Mouse (Mus musculus) heart, adult 2 months (tissue): Measurements from ENCODE around the gene Polr3gl. TPM values are rescaled to one million over a fixed set of nuclear protein-coding genes. Genes with fewer than 3 reads are reported as not detected.
A peak's percentile ranks its signal among the peaks of the same experiment; 100 is the strongest.

Source experiments
- DNase-seq, 2 experiments: peaks; one replicate each; pipeline ENCODE4 v3.0.0; 2021
- H3K27ac ChIP-seq: fragments of 200-600 bp; 2 replicates; pipeline ENCODE4 v1.8.1; 2022
- H3K27me3 ChIP-seq: fragments of 200-500 bp; 2 replicates; pipeline ENCODE4 v1.6.1; 2012; ENCODE audit warnings: mild to moderate bottlenecking, low read length, inconsistent platforms, mixed read lengths; ENCODE audit not compliant: control insufficient read depth, insufficient read depth
- H3K36me3 ChIP-seq: fragments of 200-500 bp; 2 replicates; pipeline ENCODE4 v1.6.1; 2012; ENCODE audit warnings: low read length, inconsistent platforms; ENCODE audit not compliant: control insufficient read depth, insufficient read depth
- H3K4me1 ChIP-seq: fragments of 200-500 bp; 2 replicates; pipeline ENCODE4 v1.6.1; 2011; ENCODE audit warnings: low read length; ENCODE audit not compliant: control insufficient read depth, insufficient read depth
- H3K4me3 ChIP-seq: fragments of 200-600 bp; 2 replicates; pipeline ENCODE4 v1.8.1; 2022
- H3K79me2 ChIP-seq: fragments of 200-500 bp; replicated peaks from 2 replicates; pipeline ENCODE4 v1.6.1; 2012; ENCODE audit warnings: mild to moderate bottlenecking, inconsistent platforms, low read length, moderate library complexity, mixed read lengths; ENCODE audit not compliant: control insufficient read depth, insufficient read depth
- H3K9ac ChIP-seq: fragments of 200-500 bp; 2 replicates; pipeline ENCODE4 v1.6.1; 2012; ENCODE audit warnings: low read depth, mild to moderate bottlenecking, control low read depth, inconsistent platforms, low read length, mixed read lengths
- CTCF ChIP-seq: fragments of 200-600 bp; IDR thresholded peaks from 2 replicates; pipeline ENCODE4 v1.8.1; 2022; ENCODE audit warnings: antibody characterized with exemption, mild to moderate bottlenecking, moderate library complexity
- EP300 ChIP-seq: fragments of 200-500 bp; IDR thresholded peaks from 2 replicates; pipeline ENCODE4 v1.6.1; 2011; ENCODE audit warnings: low read depth, low read length, control low read depth; ENCODE audit not compliant: insufficient read depth
- POLR2A ChIP-seq: fragments of 200-500 bp; IDR thresholded peaks from 2 replicates; pipeline ENCODE4 v1.6.1; 2011; ENCODE audit warnings: mild to moderate bottlenecking, low read depth, low read length, control low read depth; ENCODE audit not compliant: insufficient read depth
- WGBS: fragments of 180-500 bp; shearing (Covaris S2); methylation state at CpG from one replicate; pipeline ENCODE4 v1.1.7; 2018; 5-methylcytosine and 5-hydroxymethylcytosine counted together
- intact Hi-C: fragments of 180-260 bp; cut with DNase I; formaldehyde crosslinking; loops from one replicate; pipeline ENCODE4 v1.15.1; 2025
- polyA plus RNA-seq: library from polyadenylated mRNA; depleted of rRNA; stranded (reverse); fragments of >200 nt; gene quantifications from 2 replicates; pipeline ENCODE4 v1.2.3, GENCODE M21; 2012
- total RNA-seq, 2 experiments: library from RNA; stranded (reverse); gene quantifications; 2 replicates each; pipeline ENCODE4 v1.2.3; 2021

Gene Polr3gl
- total and polyA plus RNA-seq, 3 experiments, result 20.1 to 35.0 (median 24.3) TPM

DNA sequence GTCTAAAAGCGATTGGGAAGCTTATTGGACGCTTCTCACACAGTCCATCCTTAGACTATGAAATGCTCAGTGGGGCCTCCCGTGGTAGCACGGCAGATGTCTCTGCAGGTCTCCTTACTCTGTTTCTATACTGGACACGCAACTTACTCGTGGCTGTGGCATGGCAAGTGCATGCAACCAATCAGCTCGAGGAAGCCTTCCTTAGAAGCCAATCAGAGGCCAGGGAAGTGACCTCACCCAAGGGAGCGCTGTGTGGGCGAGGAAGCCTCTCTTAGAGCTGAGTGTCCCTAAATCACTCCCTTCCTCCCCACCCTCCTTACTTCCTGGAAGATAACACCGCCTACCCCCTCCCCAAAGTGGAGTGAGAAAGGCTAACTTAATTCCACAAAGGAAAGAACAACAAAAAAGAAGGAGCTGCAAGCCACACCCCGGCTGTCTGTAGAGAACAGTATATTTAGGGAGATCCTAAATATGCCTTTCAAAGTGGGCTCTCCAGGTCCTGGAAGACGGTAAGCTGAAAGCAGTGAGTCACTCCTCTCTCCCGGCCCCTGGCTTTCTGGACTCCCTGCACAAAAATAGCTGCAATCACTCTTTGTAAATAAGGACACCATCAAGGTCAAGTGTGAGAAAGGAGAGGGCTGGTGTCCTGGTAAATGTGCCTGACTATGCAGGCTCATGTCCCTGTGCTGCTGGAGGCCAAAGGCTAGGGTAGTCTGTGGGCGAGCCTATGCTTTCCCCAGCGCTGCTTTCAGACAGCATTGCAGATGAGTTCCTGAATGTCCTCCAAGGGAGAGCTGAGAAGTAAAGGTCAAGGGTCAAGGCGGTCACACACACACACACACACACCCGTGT is 17.1 kb downstream of the Polr3gl start, which contains the start of gene Gm16253:
Gene Gm16253, plus strand, starts transcription at position 295 of the 852 bp plus-strand sequence.
- 3% methylated on average over 17 of the region's 17 CpGs for WGBS
- intact Hi-C loops, result loop anchor here (1.0 kb wide), 1 partner anchor 20 kb away; the partner anchor contains the start of gene Txnip
- Histone ChIP-seq H3K27me3 (no peaks in the 10 kb centered on the region), H3K4me1 (peaks cover 44% of the 10 kb centered on the region), H3K79me2 (no peaks in the 10 kb centered on the region), H3K4me3 (peak within 1 kb of the TSS; percentile 42), H3K27ac (peak within 1 kb of the TSS; percentile 100), H3K9ac (peak within 1 kb of the TSS; percentile 84), H3K36me3 (no peaks in the 10 kb centered on the region; the same call in none of the 2 replicates)
- TF ChIP-seq CTCF (peak; percentile 46), POLR2A (peak; percentile 72), EP300 (peak; percentile 92; the same call in 1 of the 2 replicates)
- DNase-seq, result peak; percentile 92 to 95

DNA sequence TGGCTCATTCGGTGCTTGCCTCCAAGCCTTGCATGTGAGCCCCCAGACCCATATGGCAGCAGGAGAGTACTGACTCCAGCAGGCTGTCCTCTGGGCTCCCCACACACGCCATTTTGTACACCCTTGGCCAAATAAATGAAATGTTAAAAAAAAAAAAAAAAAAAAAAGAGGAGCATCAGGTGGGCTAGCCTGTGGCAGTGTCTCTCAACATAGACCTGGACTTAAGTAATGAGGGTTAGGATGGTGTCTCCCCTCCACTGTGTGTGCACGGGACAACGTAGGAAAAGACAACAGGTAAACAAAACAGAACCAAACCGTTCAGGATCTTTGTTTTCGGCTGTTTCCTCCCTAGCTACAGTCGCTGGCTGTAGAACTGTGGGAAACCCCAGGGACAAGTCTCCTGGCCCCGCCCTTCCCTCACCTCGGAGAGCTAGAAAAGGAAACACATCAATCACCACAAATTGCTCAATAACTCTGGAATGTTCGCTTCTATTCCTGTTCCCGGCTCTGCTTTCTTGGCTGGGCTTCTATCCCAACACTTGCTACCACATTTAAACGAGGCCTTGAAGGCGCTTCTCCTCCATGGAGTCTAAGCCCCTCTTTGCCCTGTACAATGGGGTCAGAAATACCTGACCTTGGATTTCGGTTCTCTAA is 17.8 kb downstream of the Polr3gl start:
- no peaks in the 10 kb centered on the region for H3K27me3 ChIP-seq
- no peaks in the 10 kb centered on the region; the same call in none of the 2 replicates for H3K36me3 ChIP-seq
- 6% methylated on average over 14 of the region's 14 CpGs for WGBS
- DNase-seq, result peak; percentile 77 to 90
- H3K9ac ChIP-seq, result peak overlapping the region; percentile 69
- H3K27ac ChIP-seq, result peak overlapping the region; percentile 100
- H3K79me2 ChIP-seq, result no peaks in the 10 kb centered on the region
- H3K4me3 ChIP-seq, result peak overlapping the region; percentile 42
- intact Hi-C loops, result loop anchor here (1.0 kb wide), 1 partner anchor 19 kb away; the partner anchor contains the start of gene Txnip
- TF ChIP-seq EP300 (peak; percentile 93), CTCF (no peak)
- H3K4me1 ChIP-seq, result peaks cover 49% of the 10 kb centered on the region

DNA sequence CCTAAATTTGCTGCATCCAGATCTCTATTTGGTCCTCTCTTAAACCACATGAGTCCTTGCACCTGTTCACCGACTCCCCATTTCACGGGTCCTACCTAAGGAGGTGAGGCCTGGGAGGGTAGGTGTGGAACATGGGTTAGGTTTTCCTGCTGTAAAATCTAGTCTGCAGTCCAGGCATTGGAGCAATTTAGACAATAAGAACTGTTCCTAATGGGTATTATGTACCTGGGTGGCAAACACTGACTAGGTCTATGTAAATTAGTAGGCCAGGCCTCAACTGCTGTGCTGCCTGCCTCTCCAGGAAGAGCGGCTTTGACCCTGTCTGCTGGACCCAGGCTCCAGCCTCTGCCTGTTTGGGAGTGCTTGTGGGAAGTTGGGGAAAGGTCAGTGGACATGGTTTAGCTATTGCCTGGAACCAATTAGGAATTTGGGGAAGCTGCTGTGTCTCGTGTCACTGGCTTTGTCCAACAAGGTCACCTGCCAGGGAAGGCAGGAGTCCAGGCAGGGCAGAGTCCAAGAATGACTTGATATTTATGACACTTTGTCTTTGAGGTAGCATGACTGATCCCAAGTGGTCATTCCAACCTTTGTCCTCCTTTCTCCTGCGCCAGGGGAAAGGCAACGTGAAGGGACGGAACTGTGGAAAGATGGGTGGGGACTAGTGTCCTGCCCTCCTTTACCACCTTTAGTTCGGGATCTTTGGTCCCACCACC is 18.6 kb downstream of the Polr3gl start:
- DNase-seq, result peak; percentile 82 to 89
- peak overlapping the region; percentile 42; the same call in 1 of the 2 replicates for H3K4me3 ChIP-seq
- H3K36me3 ChIP-seq, result no peaks in the 10 kb centered on the region; the same call in none of the 2 replicates
- 36% methylated on average over 8 of the region's 8 CpGs for WGBS
- peak overlapping the region; percentile 54 for H3K9ac ChIP-seq
- no peaks in the 10 kb centered on the region for H3K79me2 ChIP-seq
- peaks cover 55% of the 10 kb centered on the region for H3K4me1 ChIP-seq
- intact Hi-C loops, result no loop called here
- H3K27me3 ChIP-seq, result no peaks in the 10 kb centered on the region
- H3K27ac ChIP-seq, result peak overlapping the region; percentile 100
- TF ChIP-seq EP300 (peak; percentile 100), CTCF (no peak), POLR2A (peak; percentile 58)

DNA sequence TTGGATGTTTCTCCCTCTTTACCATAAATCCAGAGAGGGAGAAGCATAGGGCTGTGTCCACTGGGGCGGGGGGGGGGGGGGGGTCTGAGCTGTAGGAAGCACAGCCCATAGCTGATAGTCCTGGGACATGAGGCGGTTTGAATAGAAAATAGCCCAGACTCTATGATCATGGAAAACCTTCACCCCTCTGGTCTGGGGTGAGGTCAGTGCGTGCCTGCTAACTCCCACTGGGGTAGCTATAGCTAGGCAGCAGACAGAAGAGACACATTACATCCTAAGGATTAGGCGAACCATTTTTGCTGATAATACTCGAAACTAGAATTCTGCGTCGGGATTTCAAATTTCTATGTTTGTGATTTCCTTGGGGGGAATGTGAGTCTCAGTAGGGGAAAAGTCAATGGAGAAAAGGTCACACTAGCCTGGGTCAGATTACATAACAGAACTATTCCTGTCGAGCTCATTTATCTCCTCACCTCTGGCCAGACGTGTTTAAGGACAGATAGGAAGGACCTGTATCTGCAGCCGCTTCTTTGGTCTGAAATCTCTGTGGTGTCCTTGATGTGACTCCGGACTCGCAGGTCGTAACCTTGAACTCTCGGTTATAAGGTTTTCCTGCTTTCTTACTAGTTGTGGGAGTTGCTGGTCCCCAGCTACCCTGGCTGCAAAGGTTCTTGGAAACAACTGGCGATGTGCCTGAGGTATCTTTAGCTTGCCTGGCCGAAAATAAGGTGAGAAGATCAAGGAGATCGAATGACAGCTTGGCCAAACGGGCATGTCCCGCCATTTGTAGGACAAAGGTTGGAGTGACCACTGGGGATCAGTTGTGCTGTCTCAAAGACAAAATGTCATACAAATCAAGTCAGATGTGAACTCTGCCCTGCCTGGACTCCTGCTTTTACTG is 20.1 kb downstream of the Polr3gl start:
- intact Hi-C loops, result no loop called here
- no peaks in the 10 kb centered on the region; the same call in none of the 2 replicates for H3K36me3 ChIP-seq
- peaks cover 57% of the 10 kb centered on the region for H3K4me1 ChIP-seq
- TF ChIP-seq EP300 (no peak; the same call in 1 of the 2 replicates), CTCF (no peak), POLR2A (0 out of 2 replicates have a peak, but pooled peaks have one; percentile 19)
- H3K9ac ChIP-seq, result peak overlapping the region; percentile 6
- H3K79me2 ChIP-seq, result no peaks in the 10 kb centered on the region
- no peaks in the 10 kb centered on the region for H3K27me3 ChIP-seq
- peak; percentile 53 to 70 for DNase-seq
- no peak overlapping the region for H3K4me3 ChIP-seq
- WGBS, result 23% methylated on average over 19 of the region's 19 CpGs
- peak overlapping the region; percentile 100 for H3K27ac ChIP-seq
